Mouse (Mus musculus) small intestine, adult 2 months (tissue): Measurements from ENCODE around the gene Krt76. TPM values are rescaled to one million over a fixed set of nuclear protein-coding genes. Genes with fewer than 3 reads are reported as not detected.

Experiments used
- H3K27ac ChIP-seq: fragments of 200-500 bp; 2 replicates; pipeline ENCODE4 v1.5.1; 2012; ENCODE audit warnings: low read depth, low read length, control low read depth, inconsistent platforms; ENCODE audit not compliant: insufficient read depth
- H3K27me3 ChIP-seq: fragments of 200-500 bp; 2 replicates; pipeline ENCODE4 v1.6.1; 2012; ENCODE audit warnings: mild to moderate bottlenecking, moderate library complexity, low read length, inconsistent platforms; ENCODE audit not compliant: control insufficient read depth, insufficient read depth
- H3K36me3 ChIP-seq: fragments of 200-500 bp; 2 replicates; pipeline ENCODE4 v1.6.1; 2012; ENCODE audit warnings: mild to moderate bottlenecking, low read length, control low read depth, inconsistent platforms; ENCODE audit not compliant: control insufficient read depth, insufficient read depth
- H3K4me1 ChIP-seq: fragments of 200-500 bp; 2 replicates; pipeline ENCODE4 v1.6.1; 2012; ENCODE audit warnings: low read length, inconsistent platforms, mixed read lengths; ENCODE audit not compliant: control insufficient read depth, insufficient read depth, insufficient read length
- H3K4me3 ChIP-seq: fragments of 200-500 bp; 2 replicates; pipeline ENCODE4 v1.5.1; 2012; ENCODE audit warnings: low read depth, mild to moderate bottlenecking, control low read depth, inconsistent platforms, low read length, moderate library complexity
- CTCF ChIP-seq: fragments of 200-500 bp; IDR thresholded peaks from 2 replicates; pipeline ENCODE4 v1.5.1; 2012; ENCODE audit warnings: low read depth, mild to moderate bottlenecking, control low read depth, inconsistent platforms, low read length, moderate library complexity, mixed read lengths; ENCODE audit not compliant: insufficient replicate concordance, insufficient read length; ENCODE audit errors: extremely low read depth
- POLR2A ChIP-seq: fragments of 200-500 bp; IDR thresholded peaks from 2 replicates; pipeline ENCODE4 v1.6.1; 2012; ENCODE audit warnings: low read depth, mild to moderate bottlenecking, control low read depth, inconsistent platforms, low read length, moderate library complexity
- WGBS: fragments of 180-500 bp; shearing (Covaris S2); methylation state at CpG from one replicate; pipeline ENCODE4 v1.1.7; 2018; 5-methylcytosine and 5-hydroxymethylcytosine counted together
- polyA plus RNA-seq: library from polyadenylated mRNA; depleted of rRNA; stranded (reverse); fragments of >200 nt; gene quantifications from 2 replicates; pipeline ENCODE4 v1.2.3, GENCODE M21; 2012

Gene Krt76
- polyA plus RNA-seq, 1 experiment = not detected

DNA sequence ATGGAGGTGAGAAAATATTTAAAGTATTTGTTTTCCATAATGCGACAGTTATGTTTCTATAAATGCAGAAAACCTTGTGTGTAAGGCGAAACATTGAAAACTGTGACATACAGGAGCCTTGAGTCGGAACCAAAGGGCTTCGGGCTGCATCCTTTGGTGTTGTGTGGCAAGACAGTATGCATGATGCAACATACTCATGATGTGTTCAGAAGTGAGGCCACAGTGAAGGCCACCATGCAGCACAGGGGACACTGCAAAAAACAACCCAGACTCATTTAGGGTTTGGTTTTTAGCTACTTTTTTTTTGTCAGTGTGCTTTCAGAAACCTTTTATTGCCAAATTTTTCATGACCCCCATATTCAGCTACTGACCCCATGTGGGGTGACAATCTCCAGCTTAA lies 2.5 kb upstream of the Krt76 start:
- TF ChIP-seq CTCF = no peak
- TF ChIP-seq POLR2A = no peak
- H3K4me1 ChIP-seq = no peaks in the 10 kb centered on the region
- H3K27me3 ChIP-seq = no peaks in the 10 kb centered on the region
- WGBS = 92% methylated on average over 4 of the region's 4 CpGs
- H3K27ac ChIP-seq = no peak overlapping the region
- no peaks in the 10 kb centered on the region for H3K36me3 ChIP-seq
- H3K4me3 ChIP-seq = no peak overlapping the region

GRCm38 (mm10) chr15:101879776-101880175 lies 12.9 kb downstream of the Krt76 start:
- no peaks in the 10 kb centered on the region; the same call in 1 of the 2 replicates for H3K27me3 ChIP-seq
- no peak overlapping the region for H3K4me3 ChIP-seq
- no peak overlapping the region for H3K27ac ChIP-seq
- peaks cover 6% of the 10 kb centered on the region for H3K4me1 ChIP-seq
- no peak for TF ChIP-seq CTCF
- no peak for TF ChIP-seq POLR2A
- no peaks in the 10 kb centered on the region for H3K36me3 ChIP-seq
- 18% methylated on average over 11 of the region's 11 CpGs for WGBS

DNA sequence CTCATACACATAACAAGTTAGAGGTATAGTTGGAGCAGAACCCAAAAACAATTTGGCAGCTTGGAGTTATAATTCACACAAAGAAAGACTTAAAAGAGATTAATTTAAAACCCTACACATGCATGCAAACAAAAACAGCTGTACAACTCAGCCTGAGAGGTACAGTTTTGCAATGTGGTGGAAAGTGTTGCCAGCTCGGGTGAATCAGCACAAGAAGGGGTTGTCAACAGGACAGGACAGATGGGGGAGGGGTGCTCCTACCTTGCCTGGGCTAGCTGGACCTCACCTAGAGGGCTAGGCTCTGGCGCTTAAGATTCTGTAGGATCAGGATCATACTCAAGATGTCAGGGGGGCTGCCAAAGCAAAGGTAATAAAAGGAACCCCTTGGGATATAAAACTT lies 14.7 kb downstream of the Krt76 start:
- TF ChIP-seq CTCF = no peak
- TF ChIP-seq POLR2A = no peak

GRCm38 (mm10) chr15:101874383-101874782 lies 18.3 kb downstream of the Krt76 start:
- peaks cover 6% of the 10 kb centered on the region; the same call in 1 of the 2 replicates for H3K27me3 ChIP-seq
- TF ChIP-seq CTCF (no peak), POLR2A (no peak)
- peaks cover 6% of the 10 kb centered on the region for H3K4me1 ChIP-seq
- no peak overlapping the region for H3K27ac ChIP-seq
- no peaks in the 10 kb centered on the region for H3K36me3 ChIP-seq
- WGBS = 72% methylated on average over 1 of the region's 1 CpGs
- no peak overlapping the region for H3K4me3 ChIP-seq

More for the DNA sequence above, 14.7 kb downstream of the Krt76 start:
- Histone ChIP-seq H3K27me3 (no peaks in the 10 kb centered on the region; the same call in 1 of the 2 replicates), H3K27ac (no peak overlapping the region), H3K36me3 (no peaks in the 10 kb centered on the region), H3K4me1 (peaks cover 6% of the 10 kb centered on the region), H3K4me3 (no peak overlapping the region)
- WGBS = 40% methylated on average over 2 of the region's 2 CpGs

GRCm38 (mm10) chr15:101873231-101873630 lies 19.5 kb downstream of the Krt76 start:
- 73% methylated on average over 4 of the region's 4 CpGs for WGBS
- Histone ChIP-seq H3K4me3 (no peak overlapping the region), H3K4me1 (peaks cover 6% of the 10 kb centered on the region), H3K36me3 (no peaks in the 10 kb centered on the region), H3K27ac (no peak overlapping the region), H3K27me3 (peaks cover 6% of the 10 kb centered on the region; the same call in 1 of the 2 replicates)
- TF ChIP-seq CTCF (no peak), POLR2A (no peak)

GRCm38 (mm10) chr15:101869431-101869830 lies 23.3 kb downstream of the Krt76 start, which contains the start of gene Krt77:
Krt77 (minus strand) TSS chr15:101869705.
- no peaks in the 10 kb centered on the region for H3K4me1 ChIP-seq
- no peak within 1 kb of the TSS for H3K27ac ChIP-seq
- WGBS = 32% methylated on average over 6 of the region's 6 CpGs
- H3K36me3 ChIP-seq = no peaks in the 10 kb centered on the region
- no peak for TF ChIP-seq CTCF
- no peak for TF ChIP-seq POLR2A
- no peak within 1 kb of the TSS for H3K4me3 ChIP-seq
- H3K27me3 ChIP-seq = peaks cover 6% of the 10 kb centered on the region; the same call in 1 of the 2 replicates

DNA sequence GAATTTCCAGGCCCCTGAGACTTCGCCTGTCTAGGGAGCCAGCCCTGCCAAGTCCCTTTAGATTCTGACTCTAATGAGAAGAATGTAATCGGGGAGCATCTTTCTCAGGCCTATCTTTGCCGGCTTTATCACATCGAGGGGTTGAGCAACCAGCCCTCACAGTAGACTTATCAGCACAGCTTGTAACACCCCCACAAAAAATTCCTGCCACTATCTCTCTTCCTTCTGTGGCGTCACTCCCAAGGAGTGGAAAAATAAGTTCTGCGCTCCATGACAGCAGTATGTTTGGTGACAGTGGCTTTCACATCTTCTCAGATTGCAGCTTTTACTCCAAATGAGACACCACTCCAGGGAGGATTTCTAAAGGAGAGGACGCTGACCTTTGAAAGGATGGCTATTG lies 26.0 kb downstream of the Krt76 start:
- Histone ChIP-seq H3K36me3 (no peaks in the 10 kb centered on the region), H3K27ac (no peak overlapping the region), H3K27me3 (0 out of 2 replicates have a peak, but pooled peaks cover 4% of the 10 kb centered on the region), H3K4me3 (no peak overlapping the region), H3K4me1 (no peaks in the 10 kb centered on the region)
- WGBS = 74% methylated on average over 7 of the region's 7 CpGs
- TF ChIP-seq POLR2A = no peak
